Mouse (Mus musculus) C2C12 (cell line): ENCODE data around the gene Syn3. TPM values are rescaled to one million over a fixed set of nuclear protein-coding genes. Genes with fewer than 3 reads are reported as not detected.
A peak's percentile ranks its signal among the peaks of the same experiment; 100 is the strongest.

ENCODE experiments used
- H3K27me3 ChIP-seq: one replicate; pipeline ENCODE4 v1.6.1; 2011; ENCODE audit not compliant: control insufficient read depth, insufficient read depth, insufficient read length
- H3K36me3 ChIP-seq: one replicate; pipeline ENCODE4 v1.6.1; 2011; ENCODE audit not compliant: control insufficient read depth, insufficient read depth
- H3K4me3 ChIP-seq: one replicate; pipeline ENCODE4 v1.5.1; 2011; ENCODE audit warnings: mild to moderate bottlenecking, control low read depth; ENCODE audit not compliant: poor library complexity, insufficient read depth, severe bottlenecking
- H3K79me2 ChIP-seq: one replicate; pipeline ENCODE4 v1.6.1; 2011; ENCODE audit not compliant: control insufficient read depth, insufficient read depth
- H3K79me3 ChIP-seq: one replicate; pipeline ENCODE4 v1.6.1; 2011; ENCODE audit warnings: low read depth, control low read depth
- H3ac ChIP-seq: one replicate; pipeline ENCODE3; 2011; ENCODE audit warnings: low read depth; ENCODE audit not compliant: control insufficient read depth, insufficient read length
- CEBPB ChIP-seq: IDR thresholded peaks from one replicate; pipeline ENCODE4 v1.6.1; 2011; ENCODE audit warnings: low read depth, mild to moderate bottlenecking, control low read depth, moderate library complexity
- CTCF ChIP-seq: IDR thresholded peaks from one replicate; pipeline ENCODE4 v1.5.1; 2011; ENCODE audit not compliant: control insufficient read depth, insufficient read depth, insufficient read length
- FOSL1 ChIP-seq: IDR thresholded peaks from one replicate; pipeline ENCODE4 v1.8.0; 2011; ENCODE audit warnings: mild to moderate bottlenecking, low read length; ENCODE audit not compliant: poor library complexity, insufficient read depth, severe bottlenecking
- MAX ChIP-seq: IDR thresholded peaks from one replicate; pipeline ENCODE4 v1.6.1; 2011; ENCODE audit warnings: mild to moderate bottlenecking, control low read depth
- MYOD1 ChIP-seq: IDR thresholded peaks from one replicate; pipeline ENCODE4 v1.6.1; 2011; ENCODE audit warnings: low read depth; ENCODE audit not compliant: control insufficient read depth, insufficient read length
- MYOG ChIP-seq: IDR thresholded peaks from one replicate; pipeline ENCODE4 v1.6.1; 2011; ENCODE audit not compliant: control insufficient read depth, insufficient read length; ENCODE audit errors: extremely low read depth
- USF1 ChIP-seq: IDR thresholded peaks from one replicate; pipeline ENCODE4 v1.6.1; 2011; ENCODE audit warnings: low read depth, mild to moderate bottlenecking, control low read depth, moderate library complexity
- polyA plus RNA-seq: library from polyadenylated mRNA; unstranded; fragments of >200 nt; fragmentation: generic; extraction: Trizol; gene quantifications from one replicate; pipeline ENCODE4 v1.2.1, GENCODE M21; 2012; ENCODE audit warnings: missing spikeins

Gene Syn3
- polyA plus RNA-seq, 1 experiment: 0.20 TPM

GRCm38 (mm10) chr10:86137589-86138173 lies 361.0 kb downstream of the Syn3 start:
- Histone ChIP-seq H3K79me2 (no peaks in the 10 kb centered on the region), H3K79me3 (no peaks in the 10 kb centered on the region), H3K27me3 (no peaks in the 10 kb centered on the region), H3K4me3 (no peak overlapping the region), H3ac (no peak overlapping the region), H3K36me3 (no peaks in the 10 kb centered on the region)
- TF ChIP-seq FOSL1 (no peak), MAX (no peak), USF1 (no peak), MYOG (no peak), MYOD1 (no peak), CEBPB (no peak), CTCF (no peak)

- no peak overlapping the region for H3K4me3 ChIP-seq
- TF ChIP-seq USF1 (no peak), CTCF (no peak), MYOD1 (no peak), FOSL1 (no peak), MAX (no peak), CEBPB (no peak), MYOG (no peak)
- no peaks in the 10 kb centered on the region for H3K27me3 ChIP-seq
- no peaks in the 10 kb centered on the region for H3K79me2 ChIP-seq
- no peaks in the 10 kb centered on the region for H3K79me3 ChIP-seq
- H3ac ChIP-seq: no peak overlapping the region
- H3K36me3 ChIP-seq: no peaks in the 10 kb centered on the region
Measured at GRCm38 (mm10) chr10:86137106-86137505, 361.6 kb downstream of the Syn3 start.

GRCm38 (mm10) chr10:86136249-86136648 lies 362.4 kb downstream of the Syn3 start:
- Histone ChIP-seq H3K79me3 (no peaks in the 10 kb centered on the region), H3ac (no peak overlapping the region), H3K36me3 (no peaks in the 10 kb centered on the region), H3K27me3 (no peaks in the 10 kb centered on the region), H3K79me2 (no peaks in the 10 kb centered on the region), H3K4me3 (no peak overlapping the region)
- TF ChIP-seq USF1 (no peak), CEBPB (peak; percentile 4), FOSL1 (no peak)

- Histone ChIP-seq H3K27me3 (no peaks in the 10 kb centered on the region), H3K36me3 (no peaks in the 10 kb centered on the region), H3ac (no peak overlapping the region), H3K79me2 (no peaks in the 10 kb centered on the region), H3K79me3 (no peaks in the 10 kb centered on the region), H3K4me3 (no peak overlapping the region)
- TF ChIP-seq MYOD1 (no peak), MAX (no peak), CTCF (no peak), FOSL1 (no peak), MYOG (no peak), CEBPB (no peak), USF1 (no peak)
Measured at GRCm38 (mm10) chr10:86134848-86135247, 363.8 kb downstream of the Syn3 start.

- Histone ChIP-seq H3K79me2 (no peaks in the 10 kb centered on the region), H3ac (no peak overlapping the region), H3K27me3 (no peaks in the 10 kb centered on the region), H3K4me3 (no peak overlapping the region), H3K79me3 (no peaks in the 10 kb centered on the region), H3K36me3 (no peaks in the 10 kb centered on the region)
- no peak for TF ChIP-seq CEBPB
- TF ChIP-seq MYOG: no peak
- TF ChIP-seq MYOD1: no peak
- no peak for TF ChIP-seq USF1
- TF ChIP-seq FOSL1: no peak
- no peak for TF ChIP-seq MAX
- TF ChIP-seq CTCF: no peak
Measured at GRCm38 (mm10) chr10:86134336-86134735, 364.4 kb downstream of the Syn3 start.

- no peaks in the 10 kb centered on the region for H3K36me3 ChIP-seq
- H3K27me3 ChIP-seq: no peaks in the 10 kb centered on the region
- H3K79me2 ChIP-seq: no peaks in the 10 kb centered on the region
- no peak overlapping the region for H3K4me3 ChIP-seq
- no peak overlapping the region for H3ac ChIP-seq
- TF ChIP-seq CEBPB: no peak
- TF ChIP-seq MYOD1: peak; percentile 55
- TF ChIP-seq FOSL1: no peak
- no peak for TF ChIP-seq MAX
- TF ChIP-seq USF1: peak; percentile 40
- TF ChIP-seq MYOG: no peak
- TF ChIP-seq CTCF: no peak
- H3K79me3 ChIP-seq: no peaks in the 10 kb centered on the region
Measured at GRCm38 (mm10) chr10:86132420-86132956, 366.2 kb downstream of the Syn3 start.
